Mouse (Mus musculus) MEL (cell line): ENCODE data around the gene Ubox5. TPM values are rescaled to one million over a fixed set of nuclear protein-coding genes. Genes with fewer than 3 reads are reported as not detected.

ENCODE experiments used
- DNase-seq: peaks from one replicate; pipeline ENCODE4 v3.0.0; 2011; ENCODE audit warnings: low read depth, low spot score
- H3K27ac ChIP-seq: 2 replicates; pipeline ENCODE4 v1.5.1; 2012; ENCODE audit warnings: low read depth, mild to moderate bottlenecking, control low read depth, low read length, moderate library complexity; ENCODE audit not compliant: control insufficient read depth
- H3K27me3 ChIP-seq, 2 experiments: fragments of 150-350 bp in 1 of 2; sonication (generic) in 1 of 2; 2 replicates each; pipeline ENCODE4 v1.6.1; 2012; ENCODE audit warnings: low read length in 2 of 2, mild to moderate bottlenecking in 2 of 2, improper control_type of control experiment in 1 of 2, moderate library complexity in 1 of 2; ENCODE audit not compliant: insufficient read depth in 2 of 2, control insufficient read depth in 1 of 2
- H3K36me3 ChIP-seq, 2 experiments: 2 replicates each; pipeline ENCODE4 v1.6.1; 2012 to 2014; ENCODE audit warnings: low read length in 2 of 2, improper control_type of control experiment in 1 of 2, inconsistent platforms in 1 of 2, mild to moderate bottlenecking in 1 of 2; ENCODE audit not compliant: insufficient read depth in 2 of 2, control insufficient read depth in 1 of 2
- H3K4me1 ChIP-seq, 2 experiments: fragments of 150-350 bp in 1 of 2; sonication (generic) in 1 of 2; 2 replicates each; pipeline ENCODE4 v1.6.1; 2012; ENCODE audit warnings: low read length in 2 of 2, improper control_type of control experiment in 1 of 2, mild to moderate bottlenecking in 1 of 2; ENCODE audit not compliant: insufficient read depth in 2 of 2, control insufficient read depth in 1 of 2
- H3K4me3 ChIP-seq, 2 experiments: fragments of 150-350 bp in 1 of 2; sonication (generic) in 1 of 2; 2 replicates each; pipeline ENCODE4 v1.5.1; 2012; ENCODE audit warnings: low read depth in 2 of 2, low read length in 2 of 2, mild to moderate bottlenecking in 2 of 2, moderate library complexity in 2 of 2, control low read depth in 1 of 2, improper control_type of control experiment in 1 of 2; ENCODE audit not compliant: control insufficient read depth in 1 of 2, insufficient read depth in 1 of 2
- H3K79me2 ChIP-seq: 2 replicates; pipeline ENCODE4 v1.6.1; 2012; ENCODE audit warnings: mild to moderate bottlenecking, low read length, moderate library complexity; ENCODE audit not compliant: control insufficient read depth, poor library complexity, insufficient read depth
- H3K9ac ChIP-seq: 2 replicates; pipeline ENCODE4 v1.6.1; 2012; ENCODE audit warnings: low read depth, mild to moderate bottlenecking, control low read depth, low read length, moderate library complexity; ENCODE audit not compliant: control insufficient read depth, poor library complexity, severe bottlenecking
- H3K9me3 ChIP-seq: fragments of 150-350 bp; sonication (generic); replicated peaks from 2 replicates; pipeline ENCODE4 v1.6.1; 2012; ENCODE audit warnings: mild to moderate bottlenecking, low read length, improper control_type of control experiment, moderate library complexity; ENCODE audit not compliant: insufficient read depth
- BHLHE40 ChIP-seq: IDR thresholded peaks from 2 replicates; pipeline ENCODE4 v1.6.1; 2012; ENCODE audit warnings: low read depth, mild to moderate bottlenecking, inconsistent platforms, low read length, improper control_type of control experiment, borderline replicate concordance
- CHD2 ChIP-seq: IDR thresholded peaks from 2 replicates; pipeline ENCODE4 v1.6.1; 2011; ENCODE audit warnings: low read length, improper control_type of control experiment
- CTCF ChIP-seq, 3 experiments: IDR thresholded peaks in 2 of 3; conservative IDR thresholded peaks in 1 of 3; 2 replicates each; pipeline ENCODE4 v1.5.1; 2011 to 2012; ENCODE audit warnings: low read length in 3 of 3, low read depth in 2 of 3, mild to moderate bottlenecking in 2 of 3, improper control_type of control experiment in 1 of 3, inconsistent platforms in 1 of 3, mixed read lengths in 1 of 3, moderate library complexity in 1 of 3; ENCODE audit not compliant: control insufficient read depth in 1 of 3, insufficient read depth in 1 of 3, poor library complexity in 1 of 3, severe bottlenecking in 1 of 3
- EP300 ChIP-seq, 2 experiments: IDR thresholded peaks; 2 replicates each; pipeline ENCODE4 v1.6.1; 2011; ENCODE audit warnings: improper control_type of control experiment in 2 of 2, low read length in 2 of 2, low read depth in 1 of 2, mild to moderate bottlenecking in 1 of 2
- GABPA ChIP-seq: IDR thresholded peaks from 2 replicates; pipeline ENCODE4 v1.6.1; 2012; ENCODE audit warnings: low read depth, mild to moderate bottlenecking, inconsistent platforms, low read length, improper control_type of control experiment, moderate library complexity
- KAT2A ChIP-seq: conservative IDR thresholded peaks from 2 replicates; pipeline ENCODE4 v1.6.1; 2012; ENCODE audit warnings: low read depth, low read length, improper control_type of control experiment, inconsistent platforms
- MAFK ChIP-seq: IDR thresholded peaks from 2 replicates; pipeline ENCODE4 v1.6.1; 2011; ENCODE audit warnings: low read depth, mild to moderate bottlenecking, low read length, improper control_type of control experiment, borderline replicate concordance
- MAX ChIP-seq: IDR thresholded peaks from 2 replicates; pipeline ENCODE4 v1.6.1; 2011; ENCODE audit warnings: low read length, improper control_type of control experiment
- MEF2A ChIP-seq: IDR thresholded peaks from 2 replicates; pipeline ENCODE4 v1.6.1; 2014; ENCODE audit warnings: low read depth, mild to moderate bottlenecking, inconsistent platforms, low read length, improper control_type of control experiment; ENCODE audit not compliant: poor library complexity, insufficient replicate concordance, severe bottlenecking; ENCODE audit errors: extremely low read depth
- MYB ChIP-seq: IDR thresholded peaks from 2 replicates; pipeline ENCODE4 v1.6.1; 2011; ENCODE audit warnings: mild to moderate bottlenecking, low read depth, low read length, improper control_type of control experiment
- MYC ChIP-seq: IDR thresholded peaks from 2 replicates; pipeline ENCODE4 v1.6.1; 2011; ENCODE audit warnings: low read depth, mild to moderate bottlenecking, low read length, improper control_type of control experiment, moderate library complexity
- POLR2AphosphoS5 ChIP-seq: IDR thresholded peaks from 2 replicates; pipeline ENCODE4 v1.6.1; 2012; ENCODE audit warnings: low read depth, borderline replicate concordance, mild to moderate bottlenecking, inconsistent platforms, low read length, moderate library complexity, mixed read lengths
- SMC3 ChIP-seq: IDR thresholded peaks from 2 replicates; pipeline ENCODE4 v1.6.1; 2011; ENCODE audit warnings: low read depth, low read length, improper control_type of control experiment
- TAL1 ChIP-seq: IDR thresholded peaks from 2 replicates; pipeline ENCODE4 v1.6.1; 2012; ENCODE audit warnings: mild to moderate bottlenecking, inconsistent platforms, low read length, moderate library complexity, mixed read lengths
- TBP ChIP-seq: IDR thresholded peaks from 2 replicates; pipeline ENCODE4 v1.8.0; 2011; ENCODE audit warnings: low read depth, low read length, improper control_type of control experiment
- TCF12 ChIP-seq: IDR thresholded peaks from 2 replicates; pipeline ENCODE4 v1.6.1; 2014; ENCODE audit warnings: low read depth, mild to moderate bottlenecking, inconsistent platforms, low read length, improper control_type of control experiment, moderate library complexity
- UBTF ChIP-seq: IDR thresholded peaks from 2 replicates; pipeline ENCODE4 v1.6.1; 2012; ENCODE audit warnings: low read depth, mild to moderate bottlenecking, inconsistent platforms, low read length, improper control_type of control experiment, moderate library complexity, borderline replicate concordance; ENCODE audit not compliant: insufficient read depth
- USF1 ChIP-seq: IDR thresholded peaks from 2 replicates; pipeline ENCODE4 v1.6.1; 2014; ENCODE audit warnings: low read depth, mild to moderate bottlenecking, inconsistent platforms, low read length, improper control_type of control experiment, moderate library complexity
- ZKSCAN1 ChIP-seq: IDR thresholded peaks from 2 replicates; pipeline ENCODE4 v1.6.1; 2012; ENCODE audit warnings: low read depth, mild to moderate bottlenecking, inconsistent platforms, low read length, improper control_type of control experiment, moderate library complexity
- ZNF384 ChIP-seq: IDR thresholded peaks from 2 replicates; pipeline ENCODE4 v1.6.1; 2012; ENCODE audit warnings: low read depth, mild to moderate bottlenecking, inconsistent platforms, low read length, improper control_type of control experiment
- polyA plus RNA-seq, 2 experiments: library from polyadenylated mRNA; stranded (reverse) in 1 of 2; unstranded in 1 of 2; fragments of >175 nt in 1 of 2; fragments of >200 nt in 1 of 2; gene quantifications; 2 replicates each; pipeline versions ENCODE4 v1.2.1 to v1.2.4; 2012; ENCODE audit warnings: low replicate concordance in 2 of 2, low read depth in 1 of 2; ENCODE audit not compliant: insufficient read length in 2 of 2, insufficient read depth in 1 of 2, missing spikeins in 1 of 2
- total RNA-seq: library from RNA; depleted of rRNA; stranded (reverse); fragments of 300-350 nt; gene quantifications from 2 replicates; pipeline ENCODE4 v1.2.3, GENCODE M21; 2012

Gene Ubox5
- total and polyA plus RNA-seq, 3 experiments, result 5.4 to 11.2 TPM; not detected in 1

- TF ChIP-seq MAX (no peak), USF1 (0 out of 2 replicates have a peak, but pooled peaks have one; percentile 10)
Observed at GRCm38 (mm10) chr2:130629839-130630203, at the start of gene Ubox5, which contains the start of gene Fastkd5 (continued).

- Histone ChIP-seq H3K9me3 (no peaks in the 10 kb centered on the region), H3K4me3 (no peak overlapping the region), H3K4me1 (no peaks in the 10 kb centered on the region), H3K36me3 (peaks cover 0 to 8% of the 10 kb centered on the region in 2 experiments; a peak in 2 of 4 replicates), H3K27ac (no peak overlapping the region), H3K9ac (no peak overlapping the region), H3K79me2 (no peaks in the 10 kb centered on the region), H3K27me3 (no peaks in the 10 kb centered on the region)
- DNase-seq, result no peak
- TF ChIP-seq TCF12 (no peak), GABPA (no peak), TBP (no peak), ZNF384 (no peak), CTCF (IDR thresholded peaks at IDR 0.05 in 2 of 3, conservative IDR thresholded peaks at IDR 0.05 in 1 of 3; ENCODE audit: control insufficient read depth in 1 of 3, insufficient read depth in 1 of 3, low read depth in 2 of 3, low read length in 3 of 3, poor library complexity in 1 of 3, severe bottlenecking in 1 of 3) (no peak), UBTF (no peak), ZKSCAN1 (no peak), POLR2AphosphoS5 (no peak), EP300 (IDR thresholded peaks at IDR 0.05; ENCODE audit: low read depth in 1 of 2, low read length in 2 of 2) (no peak), BHLHE40 (no peak), CHD2 (no peak), KAT2A (no peak), MYB (no peak), TAL1 (no peak), MAFK (no peak), MEF2A (no peak), MYC (no peak), SMC3 (no peak)
Observed at GRCm38 (mm10) chr2:130679154-130679553, 49.3 kb upstream of the Ubox5 start.
